Mouse (Mus musculus): ENCODE results near the gene Rab11fip2. TPM values are rescaled to one million over a fixed set of nuclear protein-coding genes. Genes with fewer than 3 reads are reported as not detected.

Rab11fip2 gene
- polyA plus RNA-seq, 1 experiment from 2014 or later, result 8.6 TPM

GRCm38 (mm10) chr19:59853061-59853460 is 90.4 kb downstream of the Rab11fip2 start:
- 58% methylated on average over 3 of the region's 3 CpGs for WGBS
- no peaks in the 10 kb centered on the region for H3K36me3 ChIP-seq
- H3K9ac ChIP-seq, result no peak overlapping the region
- no peaks in the 10 kb centered on the region for H3K9me3 ChIP-seq
- no peak overlapping the region for H3K27ac ChIP-seq
- H3K4me3 ChIP-seq, result no peak overlapping the region
- H3K4me1 ChIP-seq, result peaks cover 7% of the 10 kb centered on the region
- H3K4me2 ChIP-seq, result no peak overlapping the region
- ATAC-seq (ENCODE audit: insufficient number of reproducible peaks, insufficient read depth, low FRiP score, low TSS enrichment, low read depth), result no peak
- H3K27me3 ChIP-seq, result no peaks in the 10 kb centered on the region
